Mouse (Mus musculus) urinary bladder, postnatal 4 days (tissue): ENCODE data around the gene Commd1.

Experiments
- DNase-seq, 2 experiments: peaks; one replicate each; pipeline ENCODE4 v3.0.0; 2021 to 2022; ENCODE audit warnings: low spot score in 2 of 2

Commd1 gene

DNA sequence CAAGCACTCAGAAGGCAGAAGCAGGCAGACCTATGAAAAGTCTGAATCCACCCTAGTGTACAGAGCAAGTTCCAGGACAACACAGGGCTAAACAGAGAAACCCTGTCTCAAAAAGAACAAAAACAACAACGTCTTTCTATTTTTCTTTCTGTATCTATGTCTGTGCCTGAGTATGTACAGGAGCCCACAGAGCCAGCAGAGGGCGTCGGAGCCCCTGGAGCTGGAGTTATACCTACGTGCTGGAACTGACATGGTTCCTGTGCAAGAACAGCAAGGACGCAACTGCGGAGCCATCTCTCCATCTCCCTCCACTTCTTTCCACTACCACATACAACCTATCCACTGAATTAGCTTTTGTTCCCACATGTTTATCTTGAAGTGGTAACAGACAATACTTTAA is 32.1 kb downstream of the Commd1 start:
- DNase-seq: no peak

DNA sequence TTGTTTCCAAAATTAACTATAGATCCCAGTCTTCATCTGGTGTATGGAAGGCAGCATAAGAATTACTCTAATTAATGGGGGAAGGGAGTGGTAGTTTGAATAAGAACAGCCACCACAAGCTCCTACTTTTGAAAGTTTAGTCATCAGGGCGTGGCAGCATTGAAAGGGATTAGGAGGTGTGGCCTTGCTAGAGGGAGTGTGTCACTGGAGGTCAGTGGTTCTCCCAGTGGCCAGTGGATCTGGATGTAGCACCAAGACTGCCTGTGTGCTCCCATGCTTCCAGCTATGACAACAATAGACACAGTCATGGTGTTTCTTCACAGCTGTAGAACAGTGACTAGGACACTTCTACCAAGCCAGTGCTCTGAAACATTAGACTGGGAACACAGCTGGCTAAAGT is 33.1 kb downstream of the Commd1 start:
- DNase-seq: no peak

GRCm38 (mm10) chr11:22938983-22939382 is 43.2 kb downstream of the Commd1 start:
- DNase-seq: no peak

GRCm38 (mm10) chr11:22937716-22938316 is 44.4 kb downstream of the Commd1 start:
- no peak for DNase-seq

DNA sequence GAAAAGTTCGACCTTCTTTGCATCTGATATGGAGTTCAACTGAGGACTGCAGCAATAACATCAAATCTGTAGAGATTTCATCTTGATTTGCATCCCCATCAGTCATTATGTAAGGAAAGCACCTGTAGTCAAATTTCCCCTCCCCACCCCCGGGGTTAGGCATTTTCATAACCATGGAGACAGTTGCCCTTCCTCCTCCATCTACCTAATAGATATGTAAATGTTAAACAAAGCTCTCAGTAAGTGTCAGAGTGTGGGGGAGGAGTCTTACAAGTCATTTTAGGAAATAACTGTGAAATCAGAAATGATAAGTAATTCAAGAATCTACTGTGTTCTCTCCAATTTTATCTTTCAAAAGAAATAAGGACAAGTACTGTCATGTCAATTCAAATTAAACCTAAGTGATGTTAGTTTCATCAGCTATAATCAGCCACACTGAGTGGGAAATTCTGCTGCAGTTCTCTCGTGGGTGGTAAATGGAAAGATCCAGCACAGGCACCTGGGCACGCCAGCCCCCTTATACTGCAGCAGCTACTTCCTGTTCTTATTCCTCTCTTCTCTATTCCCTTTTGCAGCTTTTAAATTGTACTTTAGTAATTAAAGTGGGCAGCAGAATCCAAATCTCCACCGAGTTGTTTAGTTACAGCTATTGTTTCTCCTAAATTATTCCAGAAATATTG is 45.6 kb downstream of the Commd1 start:
- DNase-seq: no peak

GRCm38 (mm10) chr11:22932167-22932566 is 50.0 kb downstream of the Commd1 start:
- no peak for DNase-seq

DNA sequence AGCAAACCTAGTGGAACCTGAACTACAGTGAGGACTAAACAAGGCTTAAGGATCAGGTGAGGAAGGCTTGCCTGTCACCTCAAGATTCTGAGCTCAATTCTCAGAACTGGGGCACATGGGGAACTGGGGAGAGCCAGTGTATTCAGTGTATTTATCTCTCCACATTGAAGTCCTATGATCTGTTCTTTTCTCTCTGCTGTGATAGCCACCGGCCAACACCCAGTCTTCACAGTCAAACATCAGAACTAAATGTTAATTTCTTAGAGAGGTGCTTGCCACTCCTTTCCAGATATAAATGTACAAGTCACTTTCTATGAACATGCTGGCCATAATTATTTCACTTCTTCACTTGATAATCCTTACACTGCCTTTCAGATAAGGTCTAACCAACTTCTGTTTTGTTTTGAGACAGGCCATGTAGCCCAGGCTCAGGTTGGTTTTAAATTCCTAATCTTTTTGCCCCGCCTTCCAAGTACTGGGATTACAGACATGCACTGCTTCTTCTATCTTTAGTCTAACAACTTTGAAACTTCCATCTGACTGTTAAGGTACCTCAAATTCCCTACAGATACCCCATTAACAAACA is 50.8 kb downstream of the Commd1 start:
- no peak for DNase-seq

- no peak for DNase-seq
These were observed 52.1 kb downstream of the Commd1 start for GRCm38 (mm10) chr11:22930129-22930528.

DNA sequence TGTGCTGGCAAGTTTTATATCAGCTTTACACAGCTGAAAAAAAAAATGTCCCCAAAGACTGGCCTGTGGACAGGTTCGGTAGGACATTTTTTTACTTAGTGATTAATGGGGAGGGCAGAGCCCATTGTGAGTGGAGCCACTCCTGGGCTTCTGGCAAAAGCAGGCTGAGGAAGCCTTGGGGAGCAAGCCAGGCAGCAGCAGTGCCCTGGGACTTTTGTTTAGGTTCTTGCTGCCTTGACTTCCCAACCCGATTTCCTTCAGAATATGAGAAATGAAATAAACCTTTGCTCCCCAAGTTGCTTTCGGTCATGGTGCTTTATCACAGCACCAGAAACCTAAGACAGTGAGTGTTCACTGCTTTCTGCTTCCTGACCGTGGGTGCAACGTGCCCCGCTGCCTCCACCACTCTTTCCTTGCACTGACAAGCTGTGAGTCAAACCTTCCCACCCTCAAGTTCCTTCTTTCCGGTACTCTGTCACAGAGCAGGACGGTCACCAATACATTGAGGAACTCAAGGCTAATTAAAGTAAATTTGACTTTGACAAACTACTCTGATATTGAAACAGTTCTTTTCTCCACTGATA is 53.5 kb downstream of the Commd1 start:
- no peak for DNase-seq

GRCm38 (mm10) chr11:22923606-22924005 is 58.6 kb downstream of the Commd1 start:
- no peak for DNase-seq

- DNase-seq: no peak
These were observed 59.6 kb downstream of the Commd1 start for GRCm38 (mm10) chr11:22922546-22922945.

GRCm38 (mm10) chr11:22919336-22919735 is 62.8 kb downstream of the Commd1 start:
- DNase-seq: no peak

DNA sequence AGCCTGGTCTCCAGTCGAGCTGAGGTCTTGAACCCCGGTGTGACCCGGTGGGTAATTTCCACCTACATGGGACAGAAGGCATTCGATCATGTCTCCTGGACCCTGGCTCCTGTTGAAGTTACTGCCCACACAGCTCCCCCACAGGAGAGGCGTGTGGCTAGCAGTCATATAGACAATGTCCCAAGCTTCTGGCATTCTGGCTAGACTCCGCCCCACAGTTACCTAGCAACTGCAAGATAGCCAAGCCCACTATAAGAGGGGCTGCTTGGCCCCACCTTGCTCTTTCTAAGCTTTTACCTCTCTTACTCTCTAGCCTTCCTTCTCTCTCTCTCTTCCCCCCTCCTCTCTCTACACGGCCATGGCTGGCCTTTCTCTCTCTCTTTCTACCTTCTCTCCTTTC is 64.4 kb downstream of the Commd1 start:
- DNase-seq: no peak

- no peak for DNase-seq
These were observed 68.4 kb downstream of the Commd1 start for GRCm38 (mm10) chr11:22913744-22914143.

- no peak for DNase-seq
These were observed 70.4 kb downstream of the Commd1 start for GRCm38 (mm10) chr11:22911831-22912230.

DNA sequence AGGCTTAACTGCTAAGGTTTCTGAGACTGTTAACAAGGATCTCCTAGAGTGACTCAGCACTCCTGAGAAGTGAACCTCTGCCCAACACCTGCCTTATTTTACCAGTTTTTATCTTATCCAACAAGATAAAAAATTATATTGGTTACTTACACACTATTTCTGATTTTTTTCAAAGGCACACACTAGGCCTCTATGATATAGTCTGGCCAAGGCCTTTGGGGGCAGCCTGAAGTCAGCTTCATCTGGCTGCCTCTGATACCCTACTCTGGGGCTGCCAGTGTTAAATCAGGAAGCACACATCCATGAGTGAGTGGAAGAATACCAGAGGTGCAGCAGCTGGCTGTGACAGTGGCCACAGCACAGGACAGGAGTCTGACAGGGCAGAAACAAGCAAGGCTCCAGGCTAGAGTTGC is 75.7 kb downstream of the Commd1 start:
- DNase-seq: no peak

GRCm38 (mm10) chr11:22902923-22903322 is 79.3 kb downstream of the Commd1 start:
- DNase-seq: no peak

DNA sequence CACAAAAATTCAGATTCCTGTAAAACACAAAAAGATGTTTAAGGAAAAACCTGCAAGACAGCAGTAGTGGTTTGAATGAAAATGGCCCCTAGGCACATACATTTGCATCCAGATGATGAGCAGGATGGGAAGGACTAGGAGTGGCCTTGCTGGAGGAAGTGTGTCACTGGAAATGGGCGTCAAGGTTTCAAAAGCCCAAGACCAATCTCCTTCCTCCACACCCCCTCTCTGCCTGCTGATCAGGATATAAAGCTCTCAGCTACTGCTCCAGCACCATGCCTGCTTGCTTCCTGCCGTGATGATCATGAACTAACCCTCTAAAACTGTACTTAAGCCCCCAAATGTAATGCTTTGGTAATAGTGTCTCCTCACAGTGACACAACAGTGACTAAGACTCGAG is 82.1 kb downstream of the Commd1 start:
- DNase-seq: no peak

- no peak for DNase-seq
These were observed 84.5 kb downstream of the Commd1 start for GRCm38 (mm10) chr11:22897642-22898041.

DNA sequence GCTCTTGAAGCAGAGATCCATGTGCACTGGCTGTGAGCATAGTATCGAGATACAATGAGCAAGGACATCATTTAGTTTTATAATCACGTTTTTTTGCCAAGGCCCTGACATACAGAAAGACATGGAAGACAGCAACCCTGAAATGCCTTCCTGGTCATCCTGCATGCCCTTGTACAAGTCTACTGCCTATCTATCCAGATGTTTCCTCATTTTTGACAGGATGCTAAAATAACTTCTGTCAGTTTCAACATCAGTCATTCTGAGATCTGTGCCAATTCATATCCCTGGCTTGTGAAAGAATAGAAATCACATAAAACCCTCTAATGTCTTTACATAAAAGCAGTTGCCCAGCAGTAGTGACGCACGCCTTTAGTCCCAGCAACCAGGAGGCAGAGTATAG is 85.1 kb downstream of the Commd1 start:
- DNase-seq: no peak

- DNase-seq: no peak
These were observed 89.1 kb downstream of the Commd1 start for GRCm38 (mm10) chr11:22893075-22893474.

DNA sequence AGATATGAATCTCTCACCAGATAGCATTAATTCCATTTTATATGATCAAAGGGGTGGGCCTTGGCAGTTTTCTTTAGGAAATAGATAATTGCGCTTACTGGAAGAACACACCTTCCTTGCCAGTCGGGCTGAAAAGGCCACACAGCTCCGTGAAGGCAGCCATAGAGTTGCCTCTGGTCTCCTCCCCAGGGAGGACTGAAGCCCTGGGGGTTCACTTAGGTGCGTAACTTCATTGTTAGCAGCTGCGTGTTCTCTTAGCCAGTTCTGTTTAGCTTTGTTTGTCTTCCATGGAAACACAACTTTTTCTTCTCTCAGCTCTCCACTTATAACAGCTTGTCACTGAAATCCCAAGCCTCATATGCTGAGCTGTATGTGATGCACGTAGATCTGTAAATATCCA is 89.7 kb downstream of the Commd1 start:
- no peak for DNase-seq

GRCm38 (mm10) chr11:22891876-22892275 is 90.3 kb downstream of the Commd1 start:
- no peak for DNase-seq
